Mouse (Mus musculus): ENCODE measurements around the gene Gm13057.
"Not testable (repeated sequence)": the region's sequence is repeated elsewhere in the genome, so short reads cannot be mapped to it uniquely, and the experiment has no call there.

GRCm38 (mm10) chr4:143535654-143536053 is 15.9 kb upstream of the Gm13057 start, which contains the start of gene Gm13040:
- TF ChIP-seq CTCF, EP300 (IDR thresholded peaks at IDR 0.05; ENCODE audit: low read depth): not testable (repeated sequence)
